Mouse (Mus musculus): ENCODE data around the gene Paxbp1. TPM values are rescaled to one million over a fixed set of nuclear protein-coding genes. Genes with fewer than 3 reads are reported as not detected.
A peak's percentile ranks its signal among the peaks of the same experiment; 100 is the strongest.

Gene Paxbp1
- polyA plus RNA-seq, 1 experiment from 2014 or later, result 86.4 TPM

DNA sequence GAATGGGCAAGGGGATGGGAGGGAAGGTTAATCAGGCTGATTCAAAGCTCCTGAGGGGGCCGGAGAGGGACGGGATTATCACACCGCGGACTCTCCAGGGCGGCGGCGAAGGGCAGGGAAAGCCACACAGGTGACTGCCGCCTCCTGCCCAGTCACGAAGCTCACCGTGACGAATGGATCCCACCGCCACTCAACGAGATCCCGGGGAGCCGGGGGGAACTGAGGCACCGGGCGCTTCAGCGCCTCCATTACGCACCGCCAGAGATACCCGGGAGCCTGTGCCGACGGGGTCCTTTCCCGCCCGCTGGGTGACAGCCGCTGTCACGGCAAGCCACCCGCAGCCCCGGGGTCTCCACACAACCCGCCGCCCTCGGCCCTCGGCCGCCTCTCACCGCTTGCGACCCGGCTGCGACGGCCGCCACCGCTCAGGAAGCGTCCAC lies 33.7 kb downstream of the Paxbp1 start:
- WGBS, result under 1% methylated on average over 40 of the region's 42 CpGs
- Histone ChIP-seq H3K4me3 (ENCODE audit: low read depth, low read length) (peak overlapping the region; percentile 90), H3K4me2 (peak overlapping the region; percentile 78), H3K27ac (ENCODE audit: low read depth, low read length) (peak overlapping the region; percentile 68), H3K36me3 (ENCODE audit: control insufficient read depth, insufficient read depth, low read length) (no peaks in the 10 kb centered on the region), H3K27me3 (ENCODE audit: control insufficient read depth, insufficient read depth, low read length) (no peaks in the 10 kb centered on the region), H3K4me1 (ENCODE audit: control insufficient read depth, insufficient read depth, low read length) (peaks cover 7% of the 10 kb centered on the region), H3K9me3 (ENCODE audit: control insufficient read depth, low read length) (no peaks in the 10 kb centered on the region), H3K9ac (ENCODE audit: low read length) (peak overlapping the region; percentile 83)
- DNase-seq (ENCODE audit: low spot score, missing footprints) (no peak), ATAC-seq (ENCODE audit: low FRiP score) (no peak; the same call in 1 of the 2 replicates)

DNA sequence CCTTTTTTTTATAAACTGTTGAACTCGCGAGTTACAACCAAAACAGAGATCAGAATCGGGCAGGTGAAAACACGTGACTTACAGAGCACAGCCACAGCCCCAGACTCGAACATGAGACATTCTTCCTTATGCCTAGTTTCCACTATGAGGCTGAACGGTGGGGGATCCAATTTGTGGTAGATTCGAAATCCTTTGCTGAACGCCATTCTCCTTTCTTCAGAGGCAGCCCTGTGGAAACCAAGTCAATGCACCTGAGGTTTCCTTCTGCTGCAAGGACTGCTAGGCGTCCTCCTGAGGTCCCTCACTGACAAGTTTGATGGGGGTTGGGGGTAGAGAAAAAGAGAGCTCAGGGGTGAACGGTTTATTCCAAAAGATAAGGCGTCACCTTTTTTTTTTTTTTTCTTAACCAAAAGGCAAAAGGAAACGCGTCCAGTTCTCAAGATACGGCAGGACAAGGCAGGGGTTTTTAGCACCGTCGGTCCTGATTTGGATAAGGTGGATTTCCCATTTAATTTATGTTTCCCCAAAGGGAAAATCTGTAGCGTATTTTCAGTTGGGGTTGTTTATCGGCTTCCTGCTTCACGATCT lies 34.3 kb downstream of the Paxbp1 start:
- WGBS, result 1% methylated on average over 19 of the region's 19 CpGs
- H3K9me3 ChIP-seq (ENCODE audit: control insufficient read depth, low read length), result no peaks in the 10 kb centered on the region
- DNase-seq (ENCODE audit: low spot score, missing footprints) (peak; percentile 93), ATAC-seq (ENCODE audit: low FRiP score) (no peak)
- H3K4me3 ChIP-seq (ENCODE audit: low read depth, low read length), result peak overlapping the region; percentile 90
- H3K9ac ChIP-seq (ENCODE audit: low read length), result peak overlapping the region; percentile 83
- H3K27ac ChIP-seq (ENCODE audit: low read depth, low read length), result no peak overlapping the region
- H3K27me3 ChIP-seq (ENCODE audit: control insufficient read depth, insufficient read depth, low read length), result no peaks in the 10 kb centered on the region
- H3K4me2 ChIP-seq, result peak overlapping the region; percentile 78
- peaks cover 7% of the 10 kb centered on the region for H3K4me1 ChIP-seq (ENCODE audit: control insufficient read depth, insufficient read depth, low read length)
- H3K36me3 ChIP-seq (ENCODE audit: control insufficient read depth, insufficient read depth, low read length), result no peaks in the 10 kb centered on the region

DNA sequence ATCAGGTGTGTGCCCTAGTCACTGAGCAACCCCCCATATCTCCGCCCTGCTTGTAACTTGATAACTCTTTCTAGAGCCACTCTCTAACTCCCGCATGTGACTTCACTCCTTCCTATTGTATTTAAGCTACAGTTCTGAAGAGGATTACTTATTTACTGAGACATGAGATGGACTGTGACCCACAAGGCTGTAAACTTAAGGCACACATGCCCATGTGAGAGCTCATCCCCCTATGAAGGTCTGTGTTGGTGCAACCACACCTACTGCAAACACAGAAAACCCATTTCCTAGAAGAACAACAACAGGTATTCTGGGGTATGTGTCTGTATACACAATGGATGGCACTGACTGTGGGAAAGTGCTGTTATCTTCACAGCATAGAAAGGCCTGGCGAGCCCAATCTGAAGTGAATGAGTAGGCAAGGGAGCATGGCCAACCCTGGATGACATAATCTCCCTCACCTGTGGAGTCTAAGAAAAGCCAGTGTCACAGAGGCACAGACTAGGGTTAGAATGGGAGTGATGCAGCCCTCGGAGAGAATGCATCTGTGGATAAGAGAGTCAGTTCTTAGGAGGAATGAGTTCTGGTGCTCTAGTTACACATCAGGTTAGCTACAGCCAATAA lies 39.3 kb downstream of the Paxbp1 start:
- no peak overlapping the region for H3K4me2 ChIP-seq
- no peak for ATAC-seq (ENCODE audit: low FRiP score)

DNA sequence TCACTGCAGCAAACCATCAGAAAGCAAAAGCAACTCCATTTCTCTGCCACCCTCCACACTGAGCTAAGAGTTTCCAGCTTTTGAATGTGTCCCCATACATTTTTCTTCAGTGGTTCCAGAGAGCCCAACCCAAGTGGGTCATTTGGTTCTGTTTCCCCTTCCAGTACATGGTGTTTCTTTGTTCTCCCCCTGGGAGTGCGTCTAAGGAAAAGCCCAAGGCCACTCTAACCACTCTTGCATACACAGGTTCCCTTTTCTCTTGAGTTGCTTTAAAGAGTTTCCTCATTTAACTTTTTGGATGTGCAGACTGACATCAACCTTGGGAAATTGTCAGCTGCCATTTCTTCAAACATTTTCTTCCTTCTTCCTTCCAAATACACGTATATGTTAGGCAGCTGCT lies 43.2 kb downstream of the Paxbp1 start:
- no peak overlapping the region for H3K9ac ChIP-seq (ENCODE audit: low read length)
- no peak for DNase-seq (ENCODE audit: low spot score, missing footprints)
- ATAC-seq (ENCODE audit: low FRiP score), result no peak
- no peak overlapping the region for H3K4me3 ChIP-seq (ENCODE audit: low read depth, low read length)
- no peaks in the 10 kb centered on the region for H3K9me3 ChIP-seq (ENCODE audit: control insufficient read depth, low read length)
- H3K4me2 ChIP-seq, result no peak overlapping the region
- no peak overlapping the region for H3K27ac ChIP-seq (ENCODE audit: low read depth, low read length)
- WGBS, result 90% methylated on average over 2 of the region's 2 CpGs
- no peaks in the 10 kb centered on the region for H3K36me3 ChIP-seq (ENCODE audit: control insufficient read depth, insufficient read depth, low read length)
- H3K27me3 ChIP-seq (ENCODE audit: control insufficient read depth, insufficient read depth, low read length), result no peaks in the 10 kb centered on the region
- no peaks in the 10 kb centered on the region; the same call in none of the 2 replicates for H3K4me1 ChIP-seq (ENCODE audit: control insufficient read depth, insufficient read depth, low read length)

More for the DNA sequence above, 39.3 kb downstream of the Paxbp1 start:
- Histone ChIP-seq H3K27ac (ENCODE audit: low read depth, low read length) (no peak overlapping the region), H3K4me1 (ENCODE audit: control insufficient read depth, insufficient read depth, low read length) (peaks cover 3% of the 10 kb centered on the region), H3K27me3 (ENCODE audit: control insufficient read depth, insufficient read depth, low read length) (no peaks in the 10 kb centered on the region), H3K36me3 (ENCODE audit: control insufficient read depth, insufficient read depth, low read length) (no peaks in the 10 kb centered on the region), H3K4me3 (ENCODE audit: low read depth, low read length) (no peak overlapping the region), H3K9me3 (ENCODE audit: control insufficient read depth, low read length) (no peaks in the 10 kb centered on the region), H3K9ac (ENCODE audit: low read length) (no peak overlapping the region)
- DNase-seq (ENCODE audit: low spot score, missing footprints), result peak; percentile 28
- 86% methylated on average over 4 of the region's 4 CpGs for WGBS

DNA sequence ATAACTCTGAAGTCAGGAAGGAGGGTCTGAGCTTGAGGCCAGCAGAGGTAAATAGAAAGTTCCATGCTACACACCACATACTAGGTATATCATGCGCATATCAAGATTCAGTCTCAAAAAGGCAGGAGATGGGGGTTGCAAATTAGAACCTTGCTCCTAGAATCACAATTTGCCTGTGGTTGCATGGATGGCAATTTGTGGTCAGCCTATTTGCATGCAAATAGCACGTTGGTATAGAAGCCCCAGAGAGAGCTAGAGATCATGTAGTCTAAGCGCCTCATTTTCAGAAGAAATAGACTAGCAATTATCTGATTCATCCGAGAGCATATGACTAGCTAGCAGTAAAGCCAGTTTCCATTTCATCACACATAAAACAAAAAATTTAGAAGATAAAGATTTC lies 44.5 kb downstream of the Paxbp1 start:
- no peak overlapping the region for H3K4me2 ChIP-seq
- H3K27ac ChIP-seq (ENCODE audit: low read depth, low read length), result no peak overlapping the region
- H3K4me1 ChIP-seq (ENCODE audit: control insufficient read depth, insufficient read depth, low read length), result no peaks in the 10 kb centered on the region; the same call in none of the 2 replicates
- no peaks in the 10 kb centered on the region for H3K9me3 ChIP-seq (ENCODE audit: control insufficient read depth, low read length)
- 70% methylated on average over 4 of the region's 4 CpGs for WGBS
- H3K36me3 ChIP-seq (ENCODE audit: control insufficient read depth, insufficient read depth, low read length), result no peaks in the 10 kb centered on the region
- no peaks in the 10 kb centered on the region for H3K27me3 ChIP-seq (ENCODE audit: control insufficient read depth, insufficient read depth, low read length)
- H3K4me3 ChIP-seq (ENCODE audit: low read depth, low read length), result no peak overlapping the region
- H3K9ac ChIP-seq (ENCODE audit: low read length), result no peak overlapping the region
- no peak for ATAC-seq (ENCODE audit: low FRiP score)
- DNase-seq (ENCODE audit: low spot score, missing footprints), result no peak

DNA sequence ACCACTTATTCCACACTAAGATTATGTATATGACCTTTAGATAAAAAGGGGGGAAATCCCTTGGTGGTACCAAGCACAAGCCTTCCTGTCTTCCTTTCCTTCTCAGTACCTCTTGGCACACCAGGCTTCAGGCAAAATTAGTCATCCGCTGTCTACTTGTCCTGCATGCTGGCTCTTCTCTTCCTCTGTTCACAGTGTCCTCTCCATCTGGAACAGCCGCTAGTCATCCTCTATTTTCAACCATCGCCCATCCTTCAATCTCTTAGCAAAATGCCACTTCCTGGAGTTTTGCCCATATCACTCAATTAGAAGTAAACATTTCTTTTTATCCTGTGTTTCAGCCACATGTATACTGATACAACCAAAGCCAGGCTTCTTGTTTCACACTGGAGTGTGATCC lies 46.5 kb downstream of the Paxbp1 start:
- Histone ChIP-seq H3K36me3 (ENCODE audit: control insufficient read depth, insufficient read depth, low read length) (no peaks in the 10 kb centered on the region), H3K9me3 (ENCODE audit: control insufficient read depth, low read length) (no peaks in the 10 kb centered on the region), H3K9ac (ENCODE audit: low read length) (no peak overlapping the region), H3K4me3 (ENCODE audit: low read depth, low read length) (no peak overlapping the region), H3K27ac (ENCODE audit: low read depth, low read length) (no peak overlapping the region), H3K4me2 (no peak overlapping the region), H3K4me1 (ENCODE audit: control insufficient read depth, insufficient read depth, low read length) (no peaks in the 10 kb centered on the region; the same call in none of the 2 replicates), H3K27me3 (ENCODE audit: control insufficient read depth, insufficient read depth, low read length) (no peaks in the 10 kb centered on the region)
- DNase-seq (ENCODE audit: low spot score, missing footprints) (no peak), ATAC-seq (ENCODE audit: low FRiP score) (no peak)
- 87% methylated on average over 3 of the region's 3 CpGs for WGBS

DNA sequence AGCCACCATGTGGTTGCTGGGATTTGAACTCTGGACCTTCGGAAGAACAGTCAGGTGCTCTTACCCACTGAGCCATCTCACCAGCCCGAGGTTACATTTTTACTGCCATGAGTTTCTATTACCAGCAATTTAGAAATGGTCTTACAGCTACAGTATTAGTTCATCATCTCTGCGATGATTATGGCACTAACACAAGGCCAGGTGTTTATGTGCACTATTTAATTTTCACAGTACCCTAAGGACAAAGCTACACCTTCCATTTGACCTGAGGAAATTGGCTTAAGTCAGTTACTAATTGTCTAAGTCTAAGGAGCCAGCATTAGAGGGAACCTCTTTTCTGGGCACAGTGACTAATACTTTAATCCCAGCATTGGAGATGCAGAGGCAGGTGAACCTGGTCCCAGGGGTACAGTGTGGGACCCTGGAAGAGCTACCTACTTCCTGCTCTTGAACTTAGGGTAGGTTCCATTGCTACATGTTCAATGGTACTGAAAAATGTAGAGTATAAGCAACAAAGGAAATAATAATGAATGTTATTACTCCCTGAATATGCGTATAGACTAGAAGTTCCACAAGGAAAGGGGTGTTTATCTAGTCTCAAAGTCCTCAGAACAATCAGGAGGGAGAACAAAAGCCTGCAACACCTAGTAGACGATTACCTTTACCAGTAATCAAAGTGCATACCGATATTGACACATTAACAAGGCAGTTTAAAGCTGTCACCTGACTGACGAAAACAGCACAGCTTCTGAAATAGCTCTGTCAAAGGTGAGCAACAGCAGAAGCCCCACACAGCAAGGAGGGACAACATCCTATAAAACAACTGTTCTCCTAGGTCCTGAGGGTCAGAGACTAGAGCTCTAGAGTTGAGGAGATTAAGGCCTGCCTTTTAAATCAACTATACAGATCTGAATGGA lies 47.8 kb downstream of the Paxbp1 start:
- no peaks in the 10 kb centered on the region for H3K36me3 ChIP-seq (ENCODE audit: control insufficient read depth, insufficient read depth, low read length)

DNA sequence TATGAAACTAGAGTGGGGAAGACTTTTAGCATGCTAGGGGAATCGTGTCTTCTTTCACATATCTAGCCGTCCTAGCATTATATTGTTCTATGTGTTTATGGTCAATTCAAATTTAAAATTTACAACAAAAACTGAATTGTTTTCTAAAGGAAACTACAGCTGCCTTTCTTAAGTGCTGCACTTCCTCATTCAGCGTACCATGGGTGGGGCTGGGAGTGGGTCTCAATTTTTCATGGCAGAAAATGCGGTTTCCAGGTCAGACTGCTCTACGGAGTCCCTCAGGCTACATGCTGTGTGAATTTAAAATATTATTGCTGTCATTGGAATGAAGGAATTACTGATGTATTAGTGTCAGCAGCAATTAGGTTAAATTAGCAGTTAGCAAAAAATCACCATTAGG lies 48.8 kb downstream of the Paxbp1 start:
- DNase-seq (ENCODE audit: low spot score, missing footprints), result no peak
- Histone ChIP-seq H3K27me3 (ENCODE audit: control insufficient read depth, insufficient read depth, low read length) (no peaks in the 10 kb centered on the region), H3K4me3 (ENCODE audit: low read depth, low read length) (no peak overlapping the region), H3K27ac (ENCODE audit: low read depth, low read length) (no peak overlapping the region), H3K4me1 (ENCODE audit: control insufficient read depth, insufficient read depth, low read length) (no peaks in the 10 kb centered on the region; the same call in none of the 2 replicates), H3K36me3 (ENCODE audit: control insufficient read depth, insufficient read depth, low read length) (no peaks in the 10 kb centered on the region), H3K4me2 (no peak overlapping the region), H3K9me3 (ENCODE audit: control insufficient read depth, low read length) (no peaks in the 10 kb centered on the region), H3K9ac (ENCODE audit: low read length) (no peak overlapping the region)
- WGBS, result 90% methylated on average over 5 of the region's 5 CpGs
- ATAC-seq (ENCODE audit: low FRiP score), result no peak

More for the DNA sequence above, 47.8 kb downstream of the Paxbp1 start:
- Histone ChIP-seq H3K9ac (ENCODE audit: low read length) (no peak overlapping the region), H3K4me3 (ENCODE audit: low read depth, low read length) (no peak overlapping the region), H3K9me3 (ENCODE audit: control insufficient read depth, low read length) (no peaks in the 10 kb centered on the region), H3K27me3 (ENCODE audit: control insufficient read depth, insufficient read depth, low read length) (no peaks in the 10 kb centered on the region), H3K27ac (ENCODE audit: low read depth, low read length) (no peak overlapping the region), H3K4me1 (ENCODE audit: control insufficient read depth, insufficient read depth, low read length) (no peaks in the 10 kb centered on the region; the same call in none of the 2 replicates), H3K4me2 (no peak overlapping the region)
- DNase-seq (ENCODE audit: low spot score, missing footprints) (no peak), ATAC-seq (ENCODE audit: low FRiP score) (no peak)
- 88% methylated on average over 7 of the region's 7 CpGs for WGBS

DNA sequence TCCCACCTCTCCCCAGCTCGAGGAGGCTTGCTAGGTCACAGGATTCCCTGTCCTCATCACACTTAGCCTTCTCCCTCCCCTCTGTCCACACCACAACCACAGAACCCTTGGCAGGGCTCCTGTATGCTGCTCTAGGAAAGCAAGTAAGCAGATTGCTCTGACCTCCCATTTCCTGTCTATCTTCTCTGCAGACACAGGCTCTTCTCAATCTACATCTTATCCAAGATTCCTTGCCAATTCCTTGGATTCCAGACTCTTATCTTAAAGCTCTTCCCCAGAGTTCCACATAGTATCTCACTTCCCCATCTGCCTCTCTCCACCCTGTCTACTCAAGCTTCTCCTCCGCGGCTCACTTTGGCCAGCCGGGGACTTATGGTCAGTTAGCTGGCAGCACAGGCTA lies 49.3 kb downstream of the Paxbp1 start:
- no peak for ATAC-seq (ENCODE audit: low FRiP score)
- Histone ChIP-seq H3K4me1 (ENCODE audit: control insufficient read depth, insufficient read depth, low read length) (no peaks in the 10 kb centered on the region; the same call in none of the 2 replicates), H3K9me3 (ENCODE audit: control insufficient read depth, low read length) (no peaks in the 10 kb centered on the region), H3K4me2 (no peak overlapping the region), H3K27me3 (ENCODE audit: control insufficient read depth, insufficient read depth, low read length) (no peaks in the 10 kb centered on the region), H3K27ac (ENCODE audit: low read depth, low read length) (no peak overlapping the region), H3K36me3 (ENCODE audit: control insufficient read depth, insufficient read depth, low read length) (no peaks in the 10 kb centered on the region), H3K9ac (ENCODE audit: low read length) (no peak overlapping the region), H3K4me3 (ENCODE audit: low read depth, low read length) (no peak overlapping the region)
- WGBS, result 86% methylated on average over 4 of the region's 4 CpGs
- DNase-seq (ENCODE audit: low spot score, missing footprints), result no peak

Data from midbrain, embryonic 11.5 days (tissue).